Mouse (Mus musculus): ENCODE measurements around the gene Ngb. TPM values are rescaled to one million over a fixed set of nuclear protein-coding genes. Genes with fewer than 3 reads are reported as not detected.

Gene Ngb
- polyA plus RNA-seq, 1 experiment, result 5.0 TPM

DNA sequence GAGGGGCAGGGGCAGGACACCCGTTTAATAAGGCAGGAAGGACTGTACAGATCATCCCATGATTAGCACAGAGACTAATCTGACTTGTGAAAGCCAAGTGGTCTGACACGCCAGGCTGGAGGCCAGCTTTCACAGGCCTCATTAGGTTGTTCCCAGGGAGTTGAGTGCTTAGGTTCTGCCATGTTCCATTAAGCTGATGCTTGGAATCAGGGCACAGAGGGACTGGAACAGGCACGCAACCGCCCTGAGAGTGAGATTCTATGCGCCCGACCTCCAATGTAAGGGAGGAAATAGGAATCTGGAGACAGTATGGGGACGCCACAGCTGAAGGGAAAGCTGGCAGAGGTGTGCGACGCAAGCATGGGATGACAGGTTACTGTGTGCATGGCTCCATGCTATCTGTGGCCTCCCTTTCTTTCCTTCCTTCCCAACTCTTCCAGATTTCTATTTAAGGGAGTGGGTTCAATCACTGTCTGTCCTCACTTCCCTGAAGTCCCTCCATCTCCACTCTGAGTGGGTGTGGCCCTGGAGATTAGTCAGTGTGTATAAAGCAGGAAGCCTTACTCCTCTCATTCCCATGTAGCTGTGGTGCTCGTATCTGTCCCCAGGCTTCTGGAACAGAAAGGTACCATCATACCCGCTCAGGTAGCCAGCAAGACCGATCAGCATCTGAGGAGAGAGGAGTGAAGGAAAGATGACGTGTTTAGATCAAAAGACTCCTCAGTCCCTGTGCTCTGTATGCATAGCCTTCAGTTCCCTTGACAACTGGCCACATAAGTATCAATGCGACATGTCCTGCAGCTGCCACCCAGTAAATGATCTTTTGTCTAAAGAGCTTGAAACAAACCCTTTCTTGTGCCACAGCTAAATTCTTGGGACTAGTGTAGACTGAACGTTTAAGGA, 35.4 kb upstream of the Ngb start:
- H3K27me3 ChIP-seq (ENCODE audit: control insufficient read depth, insufficient read depth, low read length), result no peaks in the 10 kb centered on the region
- H3K4me1 ChIP-seq (ENCODE audit: control insufficient read depth, insufficient read depth, low read length), result no peaks in the 10 kb centered on the region
- DNase-seq, result no peak
- no peak for TF ChIP-seq CTCF (IDR thresholded peaks at IDR 0.05; ENCODE audit: borderline replicate concordance, insufficient read depth, low read depth, low read length)
- H3K27ac ChIP-seq (ENCODE audit: insufficient read depth, low read length), result no peak overlapping the region
- no peak overlapping the region for H3K4me3 ChIP-seq (replicated peaks; ENCODE audit: insufficient read depth, low read depth, low read length)
- WGBS, result 59% methylated on average over 15 of the region's 15 CpGs

DNA sequence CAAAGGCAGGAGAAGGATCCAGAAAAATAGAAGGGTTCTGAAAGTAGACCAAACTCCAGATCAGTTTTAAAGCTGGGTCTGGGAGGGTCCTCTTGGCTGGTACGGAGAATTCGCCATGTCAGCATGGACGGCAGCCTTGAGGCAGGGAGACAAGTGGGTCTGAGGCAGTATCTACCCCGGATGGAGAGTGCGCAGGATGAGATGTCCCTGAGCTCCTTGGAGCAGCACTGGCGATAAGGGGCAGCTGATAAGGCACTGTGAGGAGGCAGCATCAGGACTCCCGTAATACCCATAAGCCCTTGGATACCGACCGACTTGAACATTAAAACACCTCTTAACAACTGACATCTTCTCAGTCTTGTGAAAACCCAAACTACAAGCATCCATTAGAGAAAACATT, 30.4 kb upstream of the Ngb start:
- no peak for DNase-seq
- TF ChIP-seq CTCF (IDR thresholded peaks at IDR 0.05; ENCODE audit: borderline replicate concordance, insufficient read depth, low read depth, low read length) (no peak), POLR2A (IDR thresholded peaks at IDR 0.05; ENCODE audit: borderline replicate concordance, insufficient read depth, low read length) (no peak)
- WGBS, result 96% methylated on average over 9 of the region's 9 CpGs
- Histone ChIP-seq H3K4me3 (replicated peaks; ENCODE audit: insufficient read depth, low read depth, low read length) (no peak overlapping the region), H3K27ac (ENCODE audit: insufficient read depth, low read length) (no peak overlapping the region), H3K27me3 (ENCODE audit: control insufficient read depth, insufficient read depth, low read length) (no peaks in the 10 kb centered on the region), H3K4me1 (ENCODE audit: control insufficient read depth, insufficient read depth, low read length) (no peaks in the 10 kb centered on the region)

DNA sequence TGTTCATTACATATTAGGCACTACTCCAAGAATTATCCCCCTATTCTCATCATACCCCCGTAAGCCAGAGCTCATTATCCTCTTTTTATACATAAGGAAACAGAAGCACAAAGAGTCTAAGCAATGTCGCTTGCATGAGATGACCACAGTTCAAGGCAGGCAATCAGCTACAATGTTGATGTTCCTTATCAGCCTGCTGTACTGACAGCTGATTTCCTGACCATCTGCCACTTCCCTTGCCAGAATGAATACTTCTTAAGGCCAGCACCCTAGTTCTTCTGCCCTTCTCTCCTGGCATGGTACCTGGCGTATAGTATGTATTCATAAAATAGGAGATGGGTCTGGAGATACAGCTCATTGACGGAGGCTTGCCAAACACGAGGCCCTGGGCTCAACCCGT, 29.9 kb upstream of the Ngb start:
- 47% methylated on average over 6 of the region's 6 CpGs for WGBS

GRCm38 (mm10) chr12:87131619-87132018, 29.3 kb upstream of the Ngb start:
- H3K27ac ChIP-seq (ENCODE audit: insufficient read depth, low read length), result no peak overlapping the region
- 28% methylated on average over 3 of the region's 3 CpGs for WGBS
- no peak overlapping the region for H3K4me3 ChIP-seq (replicated peaks; ENCODE audit: insufficient read depth, low read depth, low read length)
- no peaks in the 10 kb centered on the region for H3K4me1 ChIP-seq (ENCODE audit: control insufficient read depth, insufficient read depth, low read length)
- no peaks in the 10 kb centered on the region for H3K27me3 ChIP-seq (ENCODE audit: control insufficient read depth, insufficient read depth, low read length)
- TF ChIP-seq CTCF (IDR thresholded peaks at IDR 0.05; ENCODE audit: borderline replicate concordance, insufficient read depth, low read depth, low read length) (peak; percentile 18; the same call in 1 of the 2 replicates), POLR2A (IDR thresholded peaks at IDR 0.05; ENCODE audit: borderline replicate concordance, insufficient read depth, low read length) (no peak)
- no peak for DNase-seq

More for the DNA sequence above, 29.9 kb upstream of the Ngb start:
- TF ChIP-seq POLR2A (IDR thresholded peaks at IDR 0.05; ENCODE audit: borderline replicate concordance, insufficient read depth, low read length) (no peak), CTCF (IDR thresholded peaks at IDR 0.05; ENCODE audit: borderline replicate concordance, insufficient read depth, low read depth, low read length) (no peak)
- H3K27ac ChIP-seq (ENCODE audit: insufficient read depth, low read length), result no peak overlapping the region
- no peak overlapping the region for H3K4me3 ChIP-seq (replicated peaks; ENCODE audit: insufficient read depth, low read depth, low read length)
- H3K27me3 ChIP-seq (ENCODE audit: control insufficient read depth, insufficient read depth, low read length), result no peaks in the 10 kb centered on the region
- H3K4me1 ChIP-seq (ENCODE audit: control insufficient read depth, insufficient read depth, low read length), result no peaks in the 10 kb centered on the region
- no peak for DNase-seq

GRCm38 (mm10) chr12:87131181-87131580, 28.8 kb upstream of the Ngb start:
- WGBS, result 28% methylated on average over 2 of the region's 2 CpGs
- Histone ChIP-seq H3K4me1 (ENCODE audit: control insufficient read depth, insufficient read depth, low read length) (no peaks in the 10 kb centered on the region), H3K27ac (ENCODE audit: insufficient read depth, low read length) (no peak overlapping the region), H3K27me3 (ENCODE audit: control insufficient read depth, insufficient read depth, low read length) (no peaks in the 10 kb centered on the region), H3K4me3 (replicated peaks; ENCODE audit: insufficient read depth, low read depth, low read length) (no peak overlapping the region)
- TF ChIP-seq POLR2A (IDR thresholded peaks at IDR 0.05; ENCODE audit: borderline replicate concordance, insufficient read depth, low read length), result no peak
- no peak for TF ChIP-seq CTCF (IDR thresholded peaks at IDR 0.05; ENCODE audit: borderline replicate concordance, insufficient read depth, low read depth, low read length)
- DNase-seq, result no peak

GRCm38 (mm10) chr12:87130224-87130623, 27.9 kb upstream of the Ngb start:
- TF ChIP-seq CTCF (IDR thresholded peaks at IDR 0.05; ENCODE audit: borderline replicate concordance, insufficient read depth, low read depth, low read length) (no peak), POLR2A (IDR thresholded peaks at IDR 0.05; ENCODE audit: borderline replicate concordance, insufficient read depth, low read length) (no peak)
- 94% methylated on average over 4 of the region's 4 CpGs for WGBS
- DNase-seq, result no peak
- Histone ChIP-seq H3K4me1 (ENCODE audit: control insufficient read depth, insufficient read depth, low read length) (no peaks in the 10 kb centered on the region), H3K27me3 (ENCODE audit: control insufficient read depth, insufficient read depth, low read length) (no peaks in the 10 kb centered on the region), H3K27ac (ENCODE audit: insufficient read depth, low read length) (no peak overlapping the region), H3K4me3 (replicated peaks; ENCODE audit: insufficient read depth, low read depth, low read length) (no peak overlapping the region)

DNA sequence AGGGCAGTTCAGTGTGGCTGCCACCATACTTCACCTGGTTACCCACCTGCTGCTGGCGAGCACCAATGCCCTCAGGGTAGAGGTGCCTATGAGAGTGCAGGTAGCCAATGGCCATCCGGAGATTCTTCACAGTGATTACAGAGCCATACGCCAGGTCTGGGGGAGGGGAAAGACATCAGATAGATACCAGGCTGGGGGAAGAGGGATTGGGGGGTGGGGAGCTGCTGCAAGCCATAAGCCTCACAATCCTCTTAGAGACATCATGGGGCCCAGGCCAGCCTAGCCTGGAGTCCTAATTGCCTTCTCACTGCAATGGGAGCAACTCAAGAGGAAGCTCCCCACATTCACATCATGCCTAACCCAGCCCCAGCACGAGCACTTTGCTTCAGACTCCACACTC, 24.9 kb upstream of the Ngb start:
- no peak for TF ChIP-seq CTCF (IDR thresholded peaks at IDR 0.05; ENCODE audit: borderline replicate concordance, insufficient read depth, low read depth, low read length)
- TF ChIP-seq POLR2A (IDR thresholded peaks at IDR 0.05; ENCODE audit: borderline replicate concordance, insufficient read depth, low read length), result no peak
- Histone ChIP-seq H3K27me3 (ENCODE audit: control insufficient read depth, insufficient read depth, low read length) (no peaks in the 10 kb centered on the region), H3K4me1 (ENCODE audit: control insufficient read depth, insufficient read depth, low read length) (no peaks in the 10 kb centered on the region), H3K27ac (ENCODE audit: insufficient read depth, low read length) (no peak overlapping the region), H3K4me3 (replicated peaks; ENCODE audit: insufficient read depth, low read depth, low read length) (no peak overlapping the region)
- WGBS, result 83% methylated on average over 4 of the region's 4 CpGs
- no peak for DNase-seq

DNA sequence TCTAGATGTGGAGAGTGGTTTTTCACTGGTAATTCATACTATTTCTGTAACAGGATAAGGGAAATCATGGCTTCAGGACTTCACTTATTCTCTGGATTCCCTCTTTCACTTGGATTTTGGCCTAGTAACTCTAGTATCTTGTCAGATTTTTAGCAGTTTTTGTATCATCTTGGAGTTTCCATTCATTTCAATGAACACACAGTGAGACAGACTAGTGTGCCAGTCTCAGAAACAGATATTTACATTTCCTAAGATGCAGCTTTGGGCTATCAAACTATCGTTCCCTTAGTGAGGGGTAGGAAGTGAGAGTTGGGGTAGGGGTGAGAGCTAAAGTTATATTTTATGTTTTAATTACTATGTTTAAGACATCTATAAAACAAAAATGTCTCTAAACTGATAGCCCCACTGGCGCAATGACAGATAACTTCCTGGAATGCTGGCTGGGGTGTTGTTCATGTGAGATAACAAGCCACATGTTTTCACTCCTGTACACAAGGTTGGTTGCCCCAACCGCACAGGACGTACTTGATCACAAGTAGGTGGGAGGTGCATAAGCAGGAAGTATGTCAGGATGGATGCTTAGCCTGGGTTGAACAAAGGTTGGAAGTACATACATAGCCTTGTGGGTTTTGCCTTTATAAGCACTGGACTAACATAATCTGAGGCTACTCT, 19.7 kb upstream of the Ngb start:
- no peak for DNase-seq
- no peaks in the 10 kb centered on the region for H3K27me3 ChIP-seq (ENCODE audit: control insufficient read depth, insufficient read depth, low read length)
- no peak overlapping the region for H3K4me3 ChIP-seq (replicated peaks; ENCODE audit: insufficient read depth, low read depth, low read length)
- H3K27ac ChIP-seq (ENCODE audit: insufficient read depth, low read length), result no peak overlapping the region
- WGBS, result 96% methylated on average over 4 of the region's 4 CpGs
- TF ChIP-seq POLR2A (IDR thresholded peaks at IDR 0.05; ENCODE audit: borderline replicate concordance, insufficient read depth, low read length), result no peak
- TF ChIP-seq CTCF (IDR thresholded peaks at IDR 0.05; ENCODE audit: borderline replicate concordance, insufficient read depth, low read depth, low read length), result no peak
- H3K4me1 ChIP-seq (ENCODE audit: control insufficient read depth, insufficient read depth, low read length), result no peaks in the 10 kb centered on the region

Measured in cerebellum, adult 2 months (tissue).